Mouse (Mus musculus) spleen, embryonic (tissue): Measurements from ENCODE around the gene Fam217a.
"Not testable (repeated sequence)": the region's sequence is repeated elsewhere in the genome, so short reads cannot be mapped to it uniquely, and the experiment has no call there.

Experiments
- CTCF ChIA-PET: fragments of 350-600 bp; sonication (Branson Sonifier 250); formaldehyde crosslinking; loops from one replicate; lab custom pipeline; 2022; lab: Charles Lee

The Fam217a gene

GRCm38 (mm10) chr13:34924210-34924609, at the start of gene Fam217a, which contains the start of gene 4933417A18Rik:
Gene Fam217a, minus strand, starts transcription at chr13:34924310.
Gene 4933417A18Rik, plus strand, starts transcription at chr13:34924409.
- CTCF ChIA-PET: no interaction called here

GRCm38 (mm10) chr13:34973770-34974169, 49.7 kb upstream of the Fam217a start:
- CTCF ChIA-PET: no interaction called here

DNA sequence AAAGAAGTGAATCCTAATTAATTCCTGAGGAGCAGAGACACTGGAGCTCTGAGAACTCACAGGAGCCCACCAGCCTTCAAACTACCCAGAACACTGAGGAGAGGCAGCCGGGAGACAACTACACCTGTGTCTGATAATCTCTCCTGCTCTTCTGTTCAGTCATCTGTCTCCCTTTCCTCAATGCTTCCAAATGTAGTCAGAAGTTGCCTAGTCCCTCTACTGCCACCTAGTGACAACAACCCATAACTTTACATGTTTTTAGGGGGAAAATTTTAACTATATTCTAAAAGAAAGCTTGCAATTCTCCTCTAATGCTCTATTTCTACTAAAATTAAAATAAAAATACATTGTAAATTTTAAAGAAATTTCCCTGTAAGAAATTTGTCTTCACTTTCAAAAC, 49.0 kb upstream of the Fam217a start:
- CTCF ChIA-PET: no interaction called here

GRCm38 (mm10) chr13:34972456-34972855, 48.3 kb upstream of the Fam217a start:
- CTCF ChIA-PET: not testable (repeated sequence)

- CTCF ChIA-PET: not testable (repeated sequence)
These were observed 41.5 kb upstream of the Fam217a start for GRCm38 (mm10) chr13:34965647-34966046.

DNA sequence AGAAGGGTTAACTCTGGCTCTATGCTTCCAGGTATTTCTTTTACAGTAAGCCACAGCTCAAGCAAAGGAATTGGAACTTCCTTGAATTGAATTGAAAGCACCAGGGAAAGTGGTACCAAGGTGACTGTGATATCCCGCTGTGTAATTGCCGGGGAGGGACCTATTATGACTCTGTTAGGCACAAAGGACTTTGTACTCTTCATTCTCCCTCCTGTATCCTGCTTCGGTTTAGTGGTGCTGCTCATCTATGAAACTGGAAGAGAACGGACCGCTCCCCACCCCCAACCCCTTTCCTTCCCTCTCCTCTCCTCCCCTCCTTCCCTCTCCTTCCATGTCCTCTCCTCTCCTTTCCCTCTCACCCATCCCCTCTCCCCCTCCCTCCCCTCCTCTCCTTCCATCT, 40.8 kb upstream of the Fam217a start:
- CTCF ChIA-PET: no interaction called here

- CTCF ChIA-PET: no interaction called here
These were observed 40.3 kb upstream of the Fam217a start for GRCm38 (mm10) chr13:34964419-34964818.

GRCm38 (mm10) chr13:34963511-34964397, 39.6 kb upstream of the Fam217a start, which contains the start of gene Eci3:
Gene Eci3, minus strand, starts transcription at chr13:34963810.
- CTCF ChIA-PET: no interaction called here

DNA sequence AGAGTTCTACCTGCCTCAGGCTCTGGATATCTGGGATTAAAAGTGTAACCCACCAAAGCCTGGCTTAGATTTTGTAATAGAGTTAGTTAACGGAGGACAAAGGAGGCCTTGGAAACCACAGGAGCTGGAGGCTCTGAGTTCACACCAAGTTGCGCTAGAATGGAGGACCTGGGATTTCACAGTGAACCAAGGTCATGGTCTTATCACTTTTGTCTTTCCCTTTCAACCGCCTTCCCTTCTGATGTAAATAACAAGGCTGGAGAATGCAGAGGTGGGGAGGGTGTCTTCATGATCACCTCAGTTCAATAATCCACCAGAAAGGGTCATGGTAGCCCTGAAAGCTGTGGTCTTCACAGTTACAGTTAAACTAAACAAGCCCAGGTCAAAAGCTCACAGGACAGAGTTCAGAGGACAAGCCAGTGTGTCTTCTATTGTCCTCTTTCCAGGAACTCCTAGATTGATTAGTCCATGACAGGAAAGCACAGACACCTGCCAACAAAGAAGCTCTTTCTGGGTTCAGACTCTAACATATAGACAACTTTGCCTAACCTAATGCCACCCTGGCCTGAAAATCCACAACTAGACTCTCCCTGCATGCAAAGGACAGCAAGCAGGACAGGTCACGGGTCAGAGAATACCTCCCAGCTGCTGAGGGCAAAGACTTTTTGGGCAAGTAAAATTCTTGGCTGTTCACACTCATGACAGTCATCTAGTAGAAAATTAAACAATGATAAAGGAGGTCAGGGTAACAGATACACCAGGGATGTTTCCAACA, 37.1 kb upstream of the Fam217a start:
- CTCF ChIA-PET: no interaction called here

GRCm38 (mm10) chr13:34958158-34958557, 34.0 kb upstream of the Fam217a start:
- CTCF ChIA-PET: not testable (repeated sequence)

DNA sequence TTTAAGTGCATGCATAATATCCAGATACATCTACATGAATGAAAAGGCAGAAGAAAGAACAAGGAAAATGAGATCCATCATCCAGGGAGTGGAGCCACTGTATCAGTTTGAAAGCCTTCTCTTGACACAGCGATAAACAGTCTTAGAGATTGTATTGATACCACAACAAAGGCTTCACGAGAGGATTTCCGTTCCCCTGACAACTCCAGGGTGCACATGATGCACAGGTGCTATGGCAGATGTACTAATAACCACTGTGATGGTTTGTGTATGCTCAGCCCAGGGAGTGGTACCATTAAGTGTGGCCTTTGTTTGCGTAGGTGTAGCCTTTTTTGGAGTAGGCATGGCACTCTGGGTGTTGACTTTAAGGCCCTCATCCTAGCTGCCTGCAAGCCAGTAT, 32.8 kb upstream of the Fam217a start:
- CTCF ChIA-PET: interaction anchor here (0.5 kb wide), 1 partner anchor 1024 kb away, joined by 24 read pairs; no protein-coding TSS in a partner anchor

GRCm38 (mm10) chr13:34951437-34951836, 27.3 kb upstream of the Fam217a start:
- CTCF ChIA-PET: not testable (repeated sequence)

GRCm38 (mm10) chr13:34942370-34942769, 18.3 kb upstream of the Fam217a start:
- CTCF ChIA-PET: no interaction called here

DNA sequence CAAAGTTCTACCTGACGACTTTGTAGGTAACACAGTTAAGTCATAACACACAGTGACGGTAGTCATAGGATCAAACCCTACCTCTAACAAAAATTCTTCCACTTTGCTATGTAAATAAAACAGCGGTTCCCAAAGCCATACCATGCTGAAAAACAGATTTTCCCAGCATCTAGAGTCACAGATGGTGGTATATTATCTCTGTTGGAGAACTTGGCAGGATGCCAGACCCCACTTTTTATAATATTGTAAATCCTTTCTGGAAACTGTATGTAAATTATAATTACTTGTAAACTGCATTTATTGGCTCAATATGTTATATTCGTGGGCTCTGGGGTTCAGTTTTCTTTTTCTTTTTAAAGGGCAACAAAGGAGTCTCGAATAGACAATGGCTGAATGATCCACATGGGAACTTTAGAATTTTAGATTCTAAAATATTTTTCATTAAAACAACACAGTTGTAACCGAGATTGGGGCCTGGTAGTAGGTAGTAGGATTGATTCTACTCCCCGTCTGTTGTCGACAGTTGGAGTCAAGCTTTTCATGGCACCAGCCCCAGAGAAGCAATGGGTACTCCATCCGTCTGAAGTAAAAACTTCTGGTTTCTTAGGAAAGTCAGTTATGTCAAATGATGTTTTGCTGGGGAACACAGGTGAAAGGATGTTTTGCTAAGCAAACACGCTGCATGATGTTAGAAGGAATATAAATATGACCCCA, 11.0 kb upstream of the Fam217a start:
- CTCF ChIA-PET: no interaction called here

DNA sequence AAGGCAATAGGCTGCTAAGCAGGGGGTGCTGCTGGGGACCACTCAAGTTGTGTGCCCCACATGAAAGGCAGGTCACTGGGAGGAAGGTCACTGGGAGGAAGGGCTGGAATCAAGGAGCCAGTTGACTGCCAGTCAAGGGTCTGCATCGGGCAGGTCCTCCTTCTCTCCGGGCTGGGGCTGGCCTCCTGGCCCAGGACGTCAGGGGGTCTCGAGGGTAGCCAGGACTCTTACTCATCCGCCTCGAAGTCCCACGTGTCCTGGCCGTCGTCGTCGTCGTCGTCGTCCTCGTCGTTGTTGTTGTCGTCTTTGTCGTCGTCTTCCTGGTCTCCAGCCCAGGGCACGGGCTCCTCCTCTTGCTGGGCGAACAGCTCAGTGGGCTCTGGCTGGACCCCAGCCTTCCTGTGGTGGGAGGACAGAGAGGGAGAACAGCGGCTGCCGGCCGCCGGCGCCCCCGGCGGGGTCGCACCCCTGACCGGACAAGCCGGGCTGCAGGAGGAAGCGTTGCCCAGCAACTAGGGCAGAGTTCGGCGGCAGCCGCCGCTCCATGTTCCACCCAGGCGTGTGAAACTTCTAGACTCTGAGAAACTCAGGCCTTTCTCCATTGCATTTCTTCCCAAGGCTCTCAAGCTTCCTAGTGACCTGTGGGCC, 7.5 kb downstream of the Fam217a start:
- CTCF ChIA-PET: no interaction called here

DNA sequence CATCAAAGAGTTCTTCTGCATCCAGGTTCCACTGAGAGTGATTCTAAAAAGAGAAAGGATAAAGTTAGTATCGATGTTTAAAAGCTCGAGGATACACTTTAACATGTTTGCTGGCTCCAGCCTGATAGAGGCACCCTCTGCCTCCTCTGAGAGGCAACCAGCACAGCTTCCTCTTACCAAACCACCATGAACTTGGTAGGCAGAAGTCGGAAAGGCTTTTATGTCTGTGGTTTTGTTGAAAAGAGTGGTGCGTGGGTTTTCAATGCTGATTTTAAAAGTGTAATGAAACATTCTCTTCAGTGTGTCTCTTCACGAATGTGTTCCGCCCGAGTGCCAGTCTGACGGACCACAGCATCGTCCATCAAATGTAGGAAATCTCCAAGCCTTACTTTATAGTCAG, 9.5 kb downstream of the Fam217a start:
- CTCF ChIA-PET: no interaction called here

DNA sequence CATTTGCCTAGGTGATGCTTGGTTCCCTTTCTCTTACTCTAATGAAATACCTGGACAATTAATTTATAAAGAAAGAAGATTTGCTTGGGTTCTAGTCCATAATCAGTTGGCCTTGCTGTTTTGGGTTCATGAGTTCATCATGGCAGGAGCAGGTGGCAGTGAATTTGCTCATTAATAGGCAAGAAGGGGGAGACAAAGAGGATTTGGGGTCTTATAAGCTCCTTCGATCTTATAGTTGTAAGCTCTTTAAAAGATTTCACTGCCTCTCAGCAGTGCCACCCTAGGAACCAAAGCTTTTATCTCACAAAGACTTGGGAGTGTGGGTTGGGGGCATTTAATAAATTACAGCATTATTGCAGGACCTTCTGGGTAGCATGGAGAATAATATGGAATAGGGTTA, 31.2 kb downstream of the Fam217a start:
- CTCF ChIA-PET: no interaction called here

DNA sequence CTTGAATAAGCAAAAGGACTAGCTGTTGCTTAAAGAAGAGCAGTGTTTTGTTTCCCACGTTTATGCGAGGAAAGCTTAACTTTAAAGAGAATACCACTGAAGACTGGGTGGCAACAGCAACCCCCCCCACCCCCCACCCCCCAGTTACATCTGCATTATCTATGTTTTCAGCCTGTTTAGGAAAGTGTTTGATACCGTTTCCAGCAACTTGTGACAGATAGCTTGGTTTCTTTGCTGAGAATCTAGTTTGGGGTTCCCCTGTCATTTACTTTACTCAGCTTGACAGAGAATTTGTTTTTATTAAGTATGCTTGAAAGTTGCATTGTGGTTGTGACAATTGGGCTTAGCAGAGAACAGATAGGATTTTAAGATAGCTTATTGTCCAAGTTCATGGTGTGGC, 47.6 kb downstream of the Fam217a start:
- CTCF ChIA-PET: interaction anchor here (0.5 to 0.6 kb wide), 2 partner anchors 40 to 477 kb away, joined by 4 to 5 read pairs; no protein-coding TSS in a partner anchor

DNA sequence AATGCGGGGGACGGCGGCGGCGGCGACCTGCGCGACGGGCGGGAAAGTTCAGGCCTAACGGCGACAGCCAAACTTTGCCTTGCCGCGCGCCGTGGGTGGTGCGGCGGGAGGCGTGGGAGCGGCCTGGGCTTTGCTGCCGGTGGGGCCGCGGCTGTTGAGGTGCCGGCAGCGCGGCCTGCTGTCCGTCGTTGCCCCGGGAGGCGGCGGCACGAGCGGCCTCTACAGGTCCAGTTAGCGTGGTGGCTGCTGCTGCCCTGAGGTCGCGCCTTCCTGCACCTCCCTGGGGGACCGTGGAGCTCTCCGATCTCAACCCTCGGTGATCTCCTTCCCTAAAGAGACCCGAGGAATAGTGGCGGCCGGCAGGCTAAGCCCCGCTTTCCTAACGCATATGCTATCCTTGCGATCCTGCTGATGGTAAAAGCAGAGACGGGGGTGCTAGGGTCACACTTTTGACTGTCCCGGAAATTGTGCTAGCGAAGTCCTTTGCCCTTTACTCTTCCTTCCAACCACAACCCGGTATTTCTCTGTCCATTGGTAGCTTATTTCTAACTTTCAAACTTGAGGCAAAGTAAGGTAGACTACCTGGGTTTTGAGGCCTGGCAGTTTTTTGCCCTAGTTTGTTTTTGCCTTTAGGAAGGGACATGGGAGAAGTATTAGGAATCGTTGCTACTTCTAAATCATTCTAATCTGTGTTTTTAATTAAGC, 48.2 kb downstream of the Fam217a start:
- CTCF ChIA-PET: interaction anchor here (0.5 to 0.6 kb wide), 2 partner anchors 39 to 476 kb away, joined by 4 to 5 read pairs; no protein-coding TSS in a partner anchor

DNA sequence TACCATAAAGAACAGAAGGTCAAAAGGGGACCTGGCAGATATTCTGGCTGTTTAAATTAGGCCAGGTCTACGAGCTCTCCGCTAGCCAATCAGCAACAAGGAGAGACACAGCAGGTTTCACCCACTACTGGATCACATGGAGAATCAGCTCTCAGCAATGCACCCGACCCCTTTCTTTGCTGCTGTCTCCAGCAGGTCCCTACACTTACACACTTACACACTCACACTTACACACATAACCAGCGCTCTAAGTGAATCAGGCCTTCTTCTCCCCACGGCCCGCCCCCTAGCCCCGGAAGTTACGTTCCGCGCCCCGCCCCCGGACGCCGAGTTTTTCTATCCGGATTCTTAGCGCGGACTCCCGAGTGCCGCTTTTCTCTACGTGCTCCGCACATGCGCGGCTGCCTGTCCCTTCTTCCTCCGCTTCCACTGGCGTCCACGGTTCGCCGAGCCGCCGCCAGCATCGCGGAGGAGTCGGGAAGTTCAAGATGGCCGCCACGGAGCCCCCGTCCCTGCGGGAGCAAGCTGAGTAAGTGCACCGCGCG, 48.9 kb downstream of the Fam217a start, which contains the start of gene Prpf4b:
Prpf4b (plus strand) TSS at position 137 of the 545 bp plus-strand sequence.
- CTCF ChIA-PET: interaction anchor here (0.6 to 0.7 kb wide), 4 partner anchors 84 to 953 kb away, joined by 3 to 7 read pairs (median 4); no protein-coding TSS in a partner anchor
